Mouse (Mus musculus) regulatory T cell (primary cell): ENCODE results near the gene Tubb2b.

Experiments
- in situ Hi-C: fragments of 300-600 bp; cut with MboI, MseI; formaldehyde crosslinking; loops from one replicate; pipeline ENCODE4 v1.15.1; 2025; ENCODE audit warnings: high pct_unique_total_duplicates

Gene Tubb2b

GRCm38 (mm10) chr13:34143389-34143788 lies 13.1 kb upstream of the Tubb2b start:
- in situ Hi-C loops, result no loop called here

- in situ Hi-C loops, result loop anchor here (5.0 to 10.0 kb wide), 2 partner anchors 59 to 1608 kb away; partner anchors contain the start of gene Tubb2a
Measured at GRCm38 (mm10) chr13:34136605-34137004, 6.3 kb upstream of the Tubb2b start.

- in situ Hi-C loops, result loop anchor here (5.0 to 10.0 kb wide), 2 partner anchors 82 to 1611 kb away; no protein-coding TSS in a partner anchor
Measured at GRCm38 (mm10) chr13:34134276-34134675, 4.0 kb upstream of the Tubb2b start.

GRCm38 (mm10) chr13:34133326-34134071 lies 3.2 kb upstream of the Tubb2b start:
- in situ Hi-C loops, result loop anchor here (5.0 to 10.0 kb wide), 2 partner anchors 81 to 1611 kb away; no protein-coding TSS in a partner anchor

- in situ Hi-C loops, result loop anchor here (5.0 to 10.0 kb wide), 2 partner anchors 81 to 1612 kb away; no protein-coding TSS in a partner anchor
Measured at GRCm38 (mm10) chr13:34132875-34133274, 2.6 kb upstream of the Tubb2b start.

- in situ Hi-C loops, result loop anchor here (5.0 to 10.0 kb wide), 2 partner anchors 80 to 1613 kb away; no protein-coding TSS in a partner anchor
Measured at GRCm38 (mm10) chr13:34132299-34132698, 2.0 kb upstream of the Tubb2b start.

GRCm38 (mm10) chr13:34131708-34132060 lies 1.4 kb upstream of the Tubb2b start:
- in situ Hi-C loops, result loop anchor here (5.0 to 10.0 kb wide), 2 partner anchors 79 to 1613 kb away; no protein-coding TSS in a partner anchor

GRCm38 (mm10) chr13:34131011-34131707 lies 893 bp upstream of the Tubb2b start:
- in situ Hi-C loops, result loop anchor here (5.0 to 10.0 kb wide), 2 partner anchors 79 to 1614 kb away; no protein-coding TSS in a partner anchor

- in situ Hi-C loops, result loop anchor here (5.0 to 10.0 kb wide), 2 partner anchors 77 to 1615 kb away; no protein-coding TSS in a partner anchor
Measured at GRCm38 (mm10) chr13:34129485-34130225, 611 bp downstream of the Tubb2b start.

- in situ Hi-C loops, result no loop called here
Measured at GRCm38 (mm10) chr13:34128276-34129114, 1.8 kb downstream of the Tubb2b start.

- in situ Hi-C loops, result no loop called here
Measured at GRCm38 (mm10) chr13:34125711-34126110, 4.6 kb downstream of the Tubb2b start.

GRCm38 (mm10) chr13:34120536-34120935 lies 9.7 kb downstream of the Tubb2b start:
- in situ Hi-C loops, result no loop called here

GRCm38 (mm10) chr13:34119406-34119805 lies 10.9 kb downstream of the Tubb2b start:
- in situ Hi-C loops, result no loop called here

- in situ Hi-C loops, result no loop called here
Measured at GRCm38 (mm10) chr13:34118816-34119215, 11.4 kb downstream of the Tubb2b start.

- in situ Hi-C loops, result no loop called here
Measured at GRCm38 (mm10) chr13:34116508-34116907, 13.8 kb downstream of the Tubb2b start.

GRCm38 (mm10) chr13:34114654-34115053 lies 15.6 kb downstream of the Tubb2b start:
- in situ Hi-C loops, result no loop called here

GRCm38 (mm10) chr13:34113086-34113485 lies 17.2 kb downstream of the Tubb2b start:
- in situ Hi-C loops, result no loop called here

GRCm38 (mm10) chr13:34112369-34113081 lies 17.7 kb downstream of the Tubb2b start:
- in situ Hi-C loops, result no loop called here

- in situ Hi-C loops, result no loop called here
Measured at GRCm38 (mm10) chr13:34111878-34112277, 18.4 kb downstream of the Tubb2b start.

GRCm38 (mm10) chr13:34111019-34111418 lies 19.2 kb downstream of the Tubb2b start:
- in situ Hi-C loops, result no loop called here
